Mouse (Mus musculus) liver, embryonic 15.5 days (tissue): Measurements from ENCODE around the gene Csf2rb2. TPM values are rescaled to one million over a fixed set of nuclear protein-coding genes. Genes with fewer than 3 reads are reported as not detected.
"Not testable (repeated sequence)": the region's sequence is repeated elsewhere in the genome, so short reads cannot be mapped to it uniquely, and the experiment has no call there.

ENCODE experiments used
- ATAC-seq: fragments of 200-750 bp; cut with Nextera tagmentation; 2 replicates; pipeline ENCODE4 v1.8.0; 2017; ENCODE audit warnings: moderate number of reproducible peaks, mild to moderate bottlenecking, moderate library complexity; ENCODE audit not compliant: insufficient read depth
- H3K27ac ChIP-seq: fragments of 300-500 bp; sonication (generic); replicated peaks from 2 replicates; pipeline ENCODE4 v1.5.1; 2015; ENCODE audit warnings: mild to moderate bottlenecking, inconsistent platforms
- H3K27me3 ChIP-seq: fragments of 300-500 bp; sonication (generic); 2 replicates; pipeline ENCODE4 v1.6.1; 2015; ENCODE audit warnings: mild to moderate bottlenecking, inconsistent platforms
- H3K36me3 ChIP-seq: fragments of 300-500 bp; sonication (generic); replicated peaks from 2 replicates; pipeline ENCODE4 v1.6.1; 2015; ENCODE audit warnings: moderate library complexity, mild to moderate bottlenecking, inconsistent platforms
- H3K4me1 ChIP-seq: fragments of 300-500 bp; sonication (generic); replicated peaks from 2 replicates; pipeline ENCODE4 v1.6.1; 2015; ENCODE audit warnings: inconsistent platforms
- H3K4me2 ChIP-seq: fragments of 300-500 bp; sonication (generic); 2 replicates; pipeline ENCODE4 v1.6.1; 2015; ENCODE audit warnings: moderate library complexity, mild to moderate bottlenecking, inconsistent platforms
- H3K4me3 ChIP-seq: fragments of 300-500 bp; sonication (generic); replicated peaks from 2 replicates; pipeline ENCODE4 v1.5.1; 2015; ENCODE audit warnings: mild to moderate bottlenecking, inconsistent platforms
- H3K9ac ChIP-seq: fragments of 300-500 bp; sonication (generic); 2 replicates; pipeline ENCODE4 v1.6.1; 2015; ENCODE audit warnings: moderate library complexity, mild to moderate bottlenecking, inconsistent platforms
- H3K9me3 ChIP-seq: fragments of 300-500 bp; sonication (generic); replicated peaks from 2 replicates; pipeline ENCODE4 v1.6.1; 2016; ENCODE audit warnings: inconsistent platforms
- WGBS: fragments of 180-500 bp; shearing (Covaris S2); methylation state at CpG from one replicate; pipeline ENCODE4 v1.1.7; 2015; ENCODE audit warnings: mixed read lengths; ENCODE audit not compliant: insufficient replicate concordance; 5-methylcytosine and 5-hydroxymethylcytosine counted together
- polyA plus RNA-seq: library from polyadenylated mRNA; unstranded; fragments of >200 nt; fragmentation: Nextera tagmentation; extraction: Ambion mirVana; gene quantifications from 2 replicates; pipeline ENCODE4 v1.2.1, GENCODE M21; 2015

The Csf2rb2 gene
- 1.4 and 1.5 TPM in 2 replicates for polyA plus RNA-seq

GRCm38 (mm10) chr15:78305341-78305933, at the start of gene Csf2rb2:
Csf2rb2 (minus strand) TSS chr15:78305721.
- 0 out of 2 replicates have a peak within 1 kb of the TSS, but pooled peaks have one; percentile 41 for H3K27ac ChIP-seq

GRCm38 (mm10) chr15:78354958-78355357, 49.4 kb upstream of the Csf2rb2 start:
- Histone ChIP-seq H3K36me3 (no peaks in the 10 kb centered on the region), H3K4me3 (no peak overlapping the region), H3K9me3 (no peaks in the 10 kb centered on the region), H3K4me2 (no peak overlapping the region), H3K9ac (no peak overlapping the region), H3K27me3 (no peaks in the 10 kb centered on the region; the same call in 1 of the 2 replicates), H3K27ac (no peak overlapping the region), H3K4me1 (no peaks in the 10 kb centered on the region)
- no peak for ATAC-seq
- 3% methylated on average over 1 of the region's 1 CpGs for WGBS

More at GRCm38 (mm10) chr15:78305341-78305933, at the start of gene Csf2rb2:
- no peaks in the 10 kb centered on the region for H3K36me3 ChIP-seq
- ATAC-seq, result no peak
- no peak within 1 kb of the TSS for H3K9ac ChIP-seq
- peaks cover 15% of the 10 kb centered on the region for H3K27me3 ChIP-seq
- H3K4me2 ChIP-seq, result peak within 1 kb of the TSS; percentile 20
- peaks cover 6% of the 10 kb centered on the region; the same call in 1 of the 2 replicates for H3K4me1 ChIP-seq
- 32% methylated on average over 10 of the region's 10 CpGs for WGBS
- H3K9me3 ChIP-seq, result no peaks in the 10 kb centered on the region
- H3K4me3 ChIP-seq, result peak within 1 kb of the TSS; percentile 33

- Histone ChIP-seq H3K27ac (no peak overlapping the region), H3K4me2 (no peak overlapping the region), H3K9ac (no peak overlapping the region), H3K4me3 (no peak overlapping the region), H3K27me3 (no peaks in the 10 kb centered on the region; the same call in 1 of the 2 replicates), H3K9me3 (no peaks in the 10 kb centered on the region), H3K36me3 (no peaks in the 10 kb centered on the region), H3K4me1 (no peaks in the 10 kb centered on the region)
- no peak for ATAC-seq
- 38% methylated on average over 3 of the region's 3 CpGs for WGBS
Measured at GRCm38 (mm10) chr15:78351586-78352165, 46.2 kb upstream of the Csf2rb2 start.

- ATAC-seq, result no peak
- Histone ChIP-seq H3K9ac (no peak overlapping the region), H3K27me3 (no peaks in the 10 kb centered on the region), H3K9me3 (no peaks in the 10 kb centered on the region), H3K27ac (no peak overlapping the region), H3K4me1 (no peaks in the 10 kb centered on the region), H3K36me3 (no peaks in the 10 kb centered on the region), H3K4me3 (no peak overlapping the region), H3K4me2 (no peak overlapping the region)
- 56% methylated on average over 3 of the region's 3 CpGs for WGBS
Measured at GRCm38 (mm10) chr15:78344567-78344966, 39.0 kb upstream of the Csf2rb2 start.

GRCm38 (mm10) chr15:78343683-78344082, 38.2 kb upstream of the Csf2rb2 start:
- Histone ChIP-seq H3K4me1 (no peaks in the 10 kb centered on the region), H3K9me3 (no peaks in the 10 kb centered on the region), H3K4me3 (no peak overlapping the region), H3K27ac (0 out of 2 replicates have a peak overlapping the region, but pooled peaks have one; percentile 29), H3K4me2 (no peak overlapping the region), H3K9ac (no peak overlapping the region), H3K36me3 (no peaks in the 10 kb centered on the region), H3K27me3 (no peaks in the 10 kb centered on the region)
- 21% methylated on average over 1 of the region's 1 CpGs for WGBS
- ATAC-seq, result peak; percentile 35

GRCm38 (mm10) chr15:78340919-78341318, 35.4 kb upstream of the Csf2rb2 start:
- not testable (repeated sequence) for H3K27me3 ChIP-seq, H3K27ac ChIP-seq, H3K9ac ChIP-seq, H3K9me3 ChIP-seq, H3K4me3 ChIP-seq, H3K4me2 ChIP-seq, H3K4me1 ChIP-seq, H3K36me3 ChIP-seq
- ATAC-seq, result peak; percentile 32
- WGBS, result 56% methylated on average over 7 of the region's 7 CpGs

- ATAC-seq, result peak; percentile 46; the same call in 1 of the 2 replicates
- not testable (repeated sequence) for H3K27ac ChIP-seq, H3K4me2 ChIP-seq
Measured at GRCm38 (mm10) chr15:78339627-78340423, 34.3 kb upstream of the Csf2rb2 start.

GRCm38 (mm10) chr15:78334380-78334779, 28.9 kb upstream of the Csf2rb2 start:
- H3K36me3 ChIP-seq, result no peaks in the 10 kb centered on the region
- 71% methylated on average over 3 of the region's 3 CpGs for WGBS

More at GRCm38 (mm10) chr15:78339627-78340423, 34.3 kb upstream of the Csf2rb2 start:
- not testable (repeated sequence) for H3K36me3 ChIP-seq, H3K9me3 ChIP-seq, H3K9ac ChIP-seq, H3K4me1 ChIP-seq, H3K27me3 ChIP-seq, H3K4me3 ChIP-seq
- WGBS, result 33% methylated on average over 7 of the region's 7 CpGs

GRCm38 (mm10) chr15:78332981-78333380, 27.5 kb upstream of the Csf2rb2 start:
- no peak for ATAC-seq
- H3K4me2 ChIP-seq, result no peak overlapping the region
- no peaks in the 10 kb centered on the region for H3K36me3 ChIP-seq
- no peak overlapping the region for H3K27ac ChIP-seq
- 57% methylated on average over 6 of the region's 6 CpGs for WGBS
- no peaks in the 10 kb centered on the region for H3K9me3 ChIP-seq
- H3K27me3 ChIP-seq, result no peaks in the 10 kb centered on the region
- no peak overlapping the region for H3K4me3 ChIP-seq
- no peak overlapping the region for H3K9ac ChIP-seq
- peaks cover 4% of the 10 kb centered on the region; the same call in 1 of the 2 replicates for H3K4me1 ChIP-seq

More at GRCm38 (mm10) chr15:78334380-78334779, 28.9 kb upstream of the Csf2rb2 start:
- Histone ChIP-seq H3K4me1 (peaks cover 4% of the 10 kb centered on the region; the same call in 1 of the 2 replicates), H3K4me2 (no peak overlapping the region), H3K27me3 (no peaks in the 10 kb centered on the region), H3K27ac (no peak overlapping the region), H3K9ac (no peak overlapping the region), H3K9me3 (no peaks in the 10 kb centered on the region), H3K4me3 (no peak overlapping the region)
- ATAC-seq, result no peak

- Histone ChIP-seq H3K27me3 (no peaks in the 10 kb centered on the region), H3K4me1 (peaks cover 4% of the 10 kb centered on the region; the same call in 1 of the 2 replicates), H3K4me3 (no peak overlapping the region), H3K9me3 (no peaks in the 10 kb centered on the region), H3K27ac (no peak overlapping the region), H3K9ac (no peak overlapping the region), H3K4me2 (no peak overlapping the region), H3K36me3 (no peaks in the 10 kb centered on the region)
- ATAC-seq, result no peak
- 45% methylated on average over 5 of the region's 5 CpGs for WGBS
Measured at GRCm38 (mm10) chr15:78331523-78332340, 26.2 kb upstream of the Csf2rb2 start.
